Mouse (Mus musculus) stomach, embryonic 14.5 days (tissue): ENCODE measurements around the gene Smyd1. TPM values are rescaled to one million over a fixed set of nuclear protein-coding genes. Genes with fewer than 3 reads are reported as not detected.

Experiments used
- ATAC-seq: fragments of 200-750 bp; cut with Nextera tagmentation; 2 replicates; pipeline ENCODE4 v1.8.0; 2017; ENCODE audit warnings: low read depth, moderate TSS enrichment; ENCODE audit not compliant: insufficient number of reproducible peaks, insufficient read depth, low FRiP score
- H3K27ac ChIP-seq: fragments of 300-500 bp; sonication (generic); 2 replicates; pipeline ENCODE4 v1.5.1; 2014; ENCODE audit warnings: mild to moderate bottlenecking, low read length, moderate library complexity, mixed read lengths
- H3K27me3 ChIP-seq: fragments of 300-500 bp; sonication (generic); 2 replicates; pipeline ENCODE4 v1.6.1; 2014; ENCODE audit warnings: low read length, control low read depth, mixed read lengths; ENCODE audit not compliant: control insufficient read depth, insufficient read depth
- H3K36me3 ChIP-seq: fragments of 300-500 bp; sonication (generic); 2 replicates; pipeline ENCODE4 v1.6.1; 2014; ENCODE audit warnings: mild to moderate bottlenecking, control low read depth, low read length, moderate library complexity, mixed read lengths; ENCODE audit not compliant: control insufficient read depth, insufficient read depth
- H3K4me1 ChIP-seq: fragments of 300-500 bp; sonication (generic); 2 replicates; pipeline ENCODE4 v1.6.1; 2014; ENCODE audit warnings: low read length, control low read depth, mixed read lengths; ENCODE audit not compliant: control insufficient read depth, insufficient read depth
- H3K4me2 ChIP-seq: fragments of 300-500 bp; sonication (generic); replicated peaks from 2 replicates; pipeline ENCODE4 v1.6.1; 2014; ENCODE audit warnings: low read depth, low read length, control low read depth
- H3K4me3 ChIP-seq: fragments of 300-500 bp; sonication (generic); 2 replicates; pipeline ENCODE4 v1.5.1; 2014; ENCODE audit warnings: low read depth, low read length, control low read depth
- H3K9ac ChIP-seq: fragments of 300-500 bp; sonication (generic); replicated peaks from 2 replicates; pipeline ENCODE4 v1.6.1; 2014; ENCODE audit warnings: low read depth, mild to moderate bottlenecking, control low read depth, low read length, moderate library complexity, mixed read lengths
- H3K9me3 ChIP-seq: fragments of 300-500 bp; sonication (generic); 2 replicates; pipeline ENCODE4 v1.6.1; 2016; ENCODE audit warnings: low read depth, low read length, control low read depth; ENCODE audit not compliant: control insufficient read depth
- WGBS: fragments of 180-500 bp; shearing (Covaris S2); extraction: QIAGEN DNeasy Blood & Tissue Kit; methylation state at CpG from one replicate; pipeline ENCODE4 v1.1.7; 2014; 5-methylcytosine and 5-hydroxymethylcytosine counted together
- polyA plus RNA-seq: library from polyadenylated mRNA; unstranded; fragments of >200 nt; fragmentation: Nextera tagmentation; extraction: Ambion mirVana; gene quantifications from 2 replicates; pipeline ENCODE4 v1.2.1, GENCODE M21; 2014

Smyd1 gene
- polyA plus RNA-seq, 1 experiment from 2014 or later: 0.78 TPM

- WGBS: 64% methylated on average over 8 of the region's 8 CpGs
- no peaks in the 10 kb centered on the region for H3K36me3 ChIP-seq
- no peaks in the 10 kb centered on the region for H3K9me3 ChIP-seq
- H3K27ac ChIP-seq: no peak overlapping the region
- H3K4me2 ChIP-seq: no peak overlapping the region
- no peaks in the 10 kb centered on the region for H3K27me3 ChIP-seq
- H3K4me1 ChIP-seq: 0 out of 2 replicates have a peak, but pooled peaks cover 3% of the 10 kb centered on the region
- no peak for ATAC-seq
- no peak overlapping the region for H3K9ac ChIP-seq
- no peak overlapping the region for H3K4me3 ChIP-seq
These were observed 59.7 kb downstream of the Smyd1 start for GRCm38 (mm10) chr6:71262142-71262833.

GRCm38 (mm10) chr6:71261060-71261459 is 61.0 kb downstream of the Smyd1 start:
- H3K27ac ChIP-seq: no peak overlapping the region
- no peaks in the 10 kb centered on the region for H3K36me3 ChIP-seq
- H3K27me3 ChIP-seq: no peaks in the 10 kb centered on the region
- no peak overlapping the region for H3K4me3 ChIP-seq
- 0 out of 2 replicates have a peak, but pooled peaks cover 3% of the 10 kb centered on the region for H3K4me1 ChIP-seq
- H3K4me2 ChIP-seq: no peak overlapping the region
- no peaks in the 10 kb centered on the region for H3K9me3 ChIP-seq
- no peak overlapping the region for H3K9ac ChIP-seq
- ATAC-seq: no peak
- WGBS: 42% methylated on average over 3 of the region's 3 CpGs

DNA sequence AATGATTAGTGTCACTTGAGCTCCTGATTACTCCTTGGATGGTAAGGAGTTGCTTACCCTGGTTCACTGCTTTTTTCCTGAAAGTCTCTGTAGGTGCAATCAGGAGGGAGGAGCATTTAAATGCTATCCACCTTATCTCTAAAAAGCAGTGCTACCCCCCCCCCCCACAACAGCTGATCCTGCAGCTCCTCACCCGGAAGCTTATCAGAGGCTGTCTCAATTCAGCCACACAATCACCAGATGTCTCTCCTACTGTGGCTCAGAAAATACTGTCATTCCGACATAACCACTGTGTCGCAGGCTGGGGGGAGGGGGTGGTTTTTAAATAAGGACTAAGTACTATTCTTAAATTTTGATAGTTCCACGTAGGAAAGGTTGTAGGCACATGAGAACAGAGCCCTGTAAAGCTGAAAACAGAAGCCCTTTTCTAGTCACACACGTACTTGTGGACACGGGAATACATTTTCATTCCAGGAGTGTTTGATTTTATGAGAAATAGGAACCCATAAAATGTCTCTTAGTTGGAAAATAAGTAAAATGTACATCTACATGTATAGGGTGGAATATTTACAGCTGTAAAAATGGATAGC is 61.9 kb downstream of the Smyd1 start:
- no peaks in the 10 kb centered on the region for H3K36me3 ChIP-seq
- no peak for ATAC-seq
- H3K9ac ChIP-seq: no peak overlapping the region
- no peaks in the 10 kb centered on the region for H3K9me3 ChIP-seq
- H3K4me2 ChIP-seq: no peak overlapping the region
- H3K27ac ChIP-seq: no peak overlapping the region
- H3K4me3 ChIP-seq: no peak overlapping the region
- 47% methylated on average over 6 of the region's 6 CpGs for WGBS
- H3K27me3 ChIP-seq: no peaks in the 10 kb centered on the region
- 0 out of 2 replicates have a peak, but pooled peaks cover 3% of the 10 kb centered on the region for H3K4me1 ChIP-seq

GRCm38 (mm10) chr6:71259166-71259565 is 62.9 kb downstream of the Smyd1 start:
- Histone ChIP-seq H3K36me3 (no peaks in the 10 kb centered on the region), H3K9me3 (no peaks in the 10 kb centered on the region), H3K27me3 (no peaks in the 10 kb centered on the region), H3K4me2 (no peak overlapping the region), H3K9ac (no peak overlapping the region), H3K27ac (no peak overlapping the region), H3K4me3 (no peak overlapping the region), H3K4me1 (0 out of 2 replicates have a peak, but pooled peaks cover 3% of the 10 kb centered on the region)
- no peak for ATAC-seq
- 92% methylated on average over 4 of the region's 4 CpGs for WGBS

GRCm38 (mm10) chr6:71258562-71258961 is 63.5 kb downstream of the Smyd1 start:
- Histone ChIP-seq H3K4me2 (no peak overlapping the region), H3K9ac (no peak overlapping the region), H3K4me1 (0 out of 2 replicates have a peak, but pooled peaks cover 3% of the 10 kb centered on the region), H3K27ac (no peak overlapping the region), H3K36me3 (no peaks in the 10 kb centered on the region), H3K27me3 (no peaks in the 10 kb centered on the region), H3K4me3 (no peak overlapping the region), H3K9me3 (no peaks in the 10 kb centered on the region)
- ATAC-seq: no peak
- WGBS: 88% methylated on average over 2 of the region's 2 CpGs

GRCm38 (mm10) chr6:71257375-71257774 is 64.7 kb downstream of the Smyd1 start:
- Histone ChIP-seq H3K9ac (no peak overlapping the region), H3K36me3 (no peaks in the 10 kb centered on the region), H3K4me1 (no peaks in the 10 kb centered on the region), H3K27me3 (no peaks in the 10 kb centered on the region), H3K27ac (no peak overlapping the region), H3K4me3 (no peak overlapping the region), H3K4me2 (no peak overlapping the region), H3K9me3 (no peaks in the 10 kb centered on the region)
- 62% methylated on average over 1 of the region's 1 CpGs for WGBS
- no peak for ATAC-seq

- H3K4me3 ChIP-seq: no peak overlapping the region
- 93% methylated on average over 10 of the region's 10 CpGs for WGBS
- ATAC-seq: no peak
- no peaks in the 10 kb centered on the region for H3K9me3 ChIP-seq
- no peak overlapping the region for H3K4me2 ChIP-seq
- H3K4me1 ChIP-seq: no peaks in the 10 kb centered on the region
- no peaks in the 10 kb centered on the region for H3K27me3 ChIP-seq
- no peak overlapping the region for H3K9ac ChIP-seq
- no peak overlapping the region for H3K27ac ChIP-seq
- no peaks in the 10 kb centered on the region for H3K36me3 ChIP-seq
These were observed 65.9 kb downstream of the Smyd1 start for GRCm38 (mm10) chr6:71256166-71256565.

GRCm38 (mm10) chr6:71254456-71254855 is 67.6 kb downstream of the Smyd1 start:
- H3K27ac ChIP-seq: no peak overlapping the region
- no peaks in the 10 kb centered on the region for H3K4me1 ChIP-seq
- H3K27me3 ChIP-seq: no peaks in the 10 kb centered on the region
- no peaks in the 10 kb centered on the region for H3K36me3 ChIP-seq
- no peak overlapping the region for H3K4me3 ChIP-seq
- H3K9me3 ChIP-seq: no peaks in the 10 kb centered on the region
- ATAC-seq: no peak
- no peak overlapping the region for H3K4me2 ChIP-seq
- WGBS: 85% methylated on average over 6 of the region's 6 CpGs
- H3K9ac ChIP-seq: no peak overlapping the region
